Mouse (Mus musculus): ENCODE data around the gene S1pr2. TPM values are rescaled to one million over a fixed set of nuclear protein-coding genes. Genes with fewer than 3 reads are reported as not detected.

S1pr2 gene
- total and polyA plus RNA-seq, 3 experiments = 6.4 to 27.4 TPM; not detected in 1

DNA sequence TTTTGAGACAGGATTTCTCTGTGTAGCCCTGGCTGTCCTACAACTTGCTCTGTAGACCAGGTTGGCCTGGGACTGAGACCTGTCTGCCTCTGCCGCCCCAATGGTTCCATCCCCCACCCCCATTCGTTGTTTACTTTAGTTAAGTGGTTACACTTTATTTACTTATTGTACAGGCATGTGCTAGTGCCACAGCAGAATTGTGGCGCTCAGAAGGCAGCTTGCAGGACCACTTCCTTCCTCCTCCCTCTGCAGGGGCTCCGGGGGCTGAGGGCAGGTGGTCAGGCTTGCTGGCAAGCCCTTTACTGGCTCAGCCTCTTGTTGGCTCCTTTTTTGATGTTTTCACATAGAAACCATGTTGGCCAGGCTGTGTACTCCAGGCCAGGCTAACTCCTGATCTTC lies 40.6 kb upstream of the S1pr2 start:
- peak overlapping the region; percentile 59 for H3K4me3 ChIP-seq (ENCODE audit: control insufficient read depth in 1 of 2, insufficient read depth in 1 of 2, low read depth in 2 of 2, low read length in 2 of 2)
- no peaks in the 10 kb centered on the region for H3K27me3 ChIP-seq (ENCODE audit: control insufficient read depth in 1 of 2, insufficient read depth in 2 of 2, low read length in 2 of 2)
- H3K79me2 ChIP-seq (ENCODE audit: control insufficient read depth, insufficient read depth, low read length, poor library complexity) = peaks cover 11% of the 10 kb centered on the region
- DNase-seq (ENCODE audit: low read depth, low spot score) = peak; percentile 52
- no peak overlapping the region for H3K27ac ChIP-seq (ENCODE audit: control insufficient read depth, low read depth, low read length)
- TF ChIP-seq ZMIZ1 (IDR thresholded peaks at IDR 0.05; ENCODE audit: low read depth, low read length) (no peak), SIN3A (IDR thresholded peaks at IDR 0.05; ENCODE audit: low read length) (no peak), RAD21 (IDR thresholded peaks at IDR 0.05; ENCODE audit: low read depth, low read length) (no peak)
- peak overlapping the region; percentile 60 for H3K9ac ChIP-seq (ENCODE audit: control insufficient read depth, low read depth, low read length, poor library complexity, severe bottlenecking)
- peaks cover 14 to 43% of the 10 kb centered on the region in 2 experiments for H3K4me1 ChIP-seq (ENCODE audit: control insufficient read depth in 1 of 2, insufficient read depth in 2 of 2, low read length in 2 of 2)
- no peaks in the 10 kb centered on the region for H3K9me3 ChIP-seq (replicated peaks; ENCODE audit: insufficient read depth, low read length)
- H3K36me3 ChIP-seq (ENCODE audit: control insufficient read depth in 1 of 2, insufficient read depth in 2 of 2, low read length in 2 of 2) = peaks cover 0 to 29% of the 10 kb centered on the region in 2 experiments; a peak in 2 of 4 replicates

- Histone ChIP-seq H3K9me3 (replicated peaks; ENCODE audit: insufficient read depth, low read length) (no peaks in the 10 kb centered on the region), H3K4me1 (ENCODE audit: control insufficient read depth in 1 of 2, insufficient read depth in 2 of 2, low read length in 2 of 2) (peaks cover 20 to 49% of the 10 kb centered on the region in 2 experiments), H3K9ac (ENCODE audit: control insufficient read depth, low read depth, low read length, poor library complexity, severe bottlenecking) (peak overlapping the region; percentile 65), H3K27ac (ENCODE audit: control insufficient read depth, low read depth, low read length) (peak overlapping the region; percentile 10), H3K4me3 (ENCODE audit: control insufficient read depth in 1 of 2, insufficient read depth in 1 of 2, low read depth in 2 of 2, low read length in 2 of 2) (peak overlapping the region; percentile 59), H3K27me3 (ENCODE audit: control insufficient read depth in 1 of 2, insufficient read depth in 2 of 2, low read length in 2 of 2) (no peaks in the 10 kb centered on the region), H3K79me2 (ENCODE audit: control insufficient read depth, insufficient read depth, low read length, poor library complexity) (peaks cover 11% of the 10 kb centered on the region), H3K36me3 (ENCODE audit: control insufficient read depth in 1 of 2, insufficient read depth in 2 of 2, low read length in 2 of 2) (peaks cover 0 to 34% of the 10 kb centered on the region in 2 experiments; a peak in 2 of 4 replicates)
- TF ChIP-seq TBP (IDR thresholded peaks at IDR 0.05; ENCODE audit: low read depth, low read length) = peak; percentile 9
- no peak for TF ChIP-seq MYC (IDR thresholded peaks at IDR 0.05; ENCODE audit: low read depth, low read length)
- TF ChIP-seq CHD1 (IDR thresholded peaks at IDR 0.05; ENCODE audit: low read depth, low read length) = no peak
- no peak for TF ChIP-seq TCF12 (IDR thresholded peaks at IDR 0.05; ENCODE audit: low read depth, low read length)
- peak; percentile 83 for DNase-seq (ENCODE audit: low read depth, low spot score)
These were observed 40.0 kb upstream of the S1pr2 start for GRCm38 (mm10) chr9:21016331-21017176.

- peak within 1 kb of the TSS; percentile 65 for H3K9ac ChIP-seq (ENCODE audit: control insufficient read depth, low read depth, low read length, poor library complexity, severe bottlenecking)
- H3K9me3 ChIP-seq (replicated peaks; ENCODE audit: insufficient read depth, low read length) = no peaks in the 10 kb centered on the region
- H3K79me2 ChIP-seq (ENCODE audit: control insufficient read depth, insufficient read depth, low read length, poor library complexity) = peaks cover 11% of the 10 kb centered on the region
- TF ChIP-seq MYB (IDR thresholded peaks at IDR 0.05; ENCODE audit: low read depth, low read length) = no peak
- TF ChIP-seq ZC3H11A (IDR thresholded peaks at IDR 0.05; ENCODE audit: low read depth, low read length) = no peak
- no peak for TF ChIP-seq TAL1 (IDR thresholded peaks at IDR 0.05; ENCODE audit: low read length)
- TF ChIP-seq MAFK (IDR thresholded peaks at IDR 0.05; ENCODE audit: borderline replicate concordance, low read depth, low read length) = no peak
- no peak for TF ChIP-seq MAZ (IDR thresholded peaks at IDR 0.05; ENCODE audit: low read depth, low read length)
- peak in 1 of 2 experiments; percentile 99; a peak in 2 of 4 replicates for TF ChIP-seq POLR2A (IDR thresholded peaks at IDR 0.05; ENCODE audit: control insufficient read depth in 1 of 2, insufficient read depth in 1 of 2, low read depth in 1 of 2, low read length in 2 of 2, poor library complexity in 1 of 2)
- no peak for TF ChIP-seq ETS1 (IDR thresholded peaks at IDR 0.05; ENCODE audit: low read depth, low read length)
- TF ChIP-seq POLR2AphosphoS5 (IDR thresholded peaks at IDR 0.05; ENCODE audit: borderline replicate concordance, low read depth, low read length) = peak; percentile 98
- peak; percentile 99 for TF ChIP-seq TBP (IDR thresholded peaks at IDR 0.05; ENCODE audit: low read depth, low read length)
- H3K27me3 ChIP-seq (ENCODE audit: control insufficient read depth in 1 of 2, insufficient read depth in 2 of 2, low read length in 2 of 2) = no peaks in the 10 kb centered on the region
- H3K4me3 ChIP-seq (ENCODE audit: control insufficient read depth in 1 of 2, insufficient read depth in 1 of 2, low read depth in 2 of 2, low read length in 2 of 2) = peak within 1 kb of the TSS; percentile 59
- H3K4me1 ChIP-seq (ENCODE audit: control insufficient read depth in 1 of 2, insufficient read depth in 2 of 2, low read length in 2 of 2) = peaks cover 22 to 56% of the 10 kb centered on the region in 2 experiments
- DNase-seq (ENCODE audit: low read depth, low spot score) = peak; percentile 95
- peak within 1 kb of the TSS; percentile 59 for H3K27ac ChIP-seq (ENCODE audit: control insufficient read depth, low read depth, low read length)
- H3K36me3 ChIP-seq (ENCODE audit: control insufficient read depth in 1 of 2, insufficient read depth in 2 of 2, low read length in 2 of 2) = peaks cover 0 to 39% of the 10 kb centered on the region in 2 experiments; a peak in 2 of 4 replicates
These were observed 39.1 kb upstream of the S1pr2 start, which contains the start of gene Icam1 for GRCm38 (mm10) chr9:21015571-21016130. TSS of gene Icam1 (plus strand) at chr9:21015985.

Data from MEL (cell line).